Mouse (Mus musculus) cerebellum, adult 2 months (tissue): ENCODE data around the gene Scamp3.

Source experiments
- CTCF ChIP-seq: fragments of 200-500 bp; IDR thresholded peaks from 2 replicates; pipeline ENCODE4 v1.5.1; 2011; ENCODE audit warnings: low read depth, mild to moderate bottlenecking, control low read depth, low read length, moderate library complexity, borderline replicate concordance; ENCODE audit not compliant: insufficient read depth
- POLR2A ChIP-seq: fragments of 200-500 bp; IDR thresholded peaks from 2 replicates; pipeline ENCODE4 v1.6.1; 2011; ENCODE audit warnings: low read length, control low read depth, borderline replicate concordance; ENCODE audit not compliant: insufficient read depth

- TF ChIP-seq CTCF (no peak), POLR2A (no peak)
Observed at GRCm38 (mm10) chr3:89208736-89209135, 31.5 kb downstream of the Scamp3 start.
